Mouse (Mus musculus) CH12.LX (cell line): Measurements from ENCODE around the gene Dgcr2.

Experiments used
- CTCF ChIP-seq, 2 experiments: IDR thresholded peaks in 1 of 2; conservative IDR thresholded peaks in 1 of 2; 2 replicates each; pipeline ENCODE4 v1.5.1; 2011 to 2012; ENCODE audit warnings: low read depth in 2 of 2, low read length in 2 of 2, improper control_type of control experiment in 1 of 2, inconsistent platforms in 1 of 2, mild to moderate bottlenecking in 1 of 2, moderate library complexity in 1 of 2
- HCFC1 ChIP-seq: IDR thresholded peaks from 2 replicates; pipeline ENCODE4 v1.6.1; 2012; ENCODE audit warnings: low read depth, mild to moderate bottlenecking, inconsistent platforms, low read length, improper control_type of control experiment
- MAFK ChIP-seq: IDR thresholded peaks from 2 replicates; pipeline ENCODE4 v1.6.1; 2011; ENCODE audit warnings: low read length, improper control_type of control experiment; ENCODE audit not compliant: insufficient replicate concordance
- MXI1 ChIP-seq: IDR thresholded peaks from 2 replicates; pipeline ENCODE4 v1.6.1; 2011; ENCODE audit warnings: mild to moderate bottlenecking, low read depth, low read length, improper control_type of control experiment
- NELFE ChIP-seq: IDR thresholded peaks from 2 replicates; pipeline ENCODE4 v1.6.1; 2011; ENCODE audit warnings: low read depth, low read length, improper control_type of control experiment
- NRF1 ChIP-seq: IDR thresholded peaks from 2 replicates; pipeline ENCODE4 v1.6.1; 2014; ENCODE audit warnings: low read depth, mild to moderate bottlenecking, inconsistent platforms, low read length, improper control_type of control experiment, moderate library complexity
- POLR2A ChIP-seq: IDR thresholded peaks from 2 replicates; pipeline ENCODE4 v1.6.1; 2011; ENCODE audit warnings: low read depth, mild to moderate bottlenecking, improper control_type of control experiment, low read length
- POLR2AphosphoS2 ChIP-seq: IDR thresholded peaks from 2 replicates; pipeline ENCODE4 v1.6.1; 2011; ENCODE audit warnings: low read depth, low read length, improper control_type of control experiment
- SIN3A ChIP-seq: IDR thresholded peaks from 2 replicates; pipeline ENCODE4 v1.6.1; 2012; ENCODE audit warnings: low read length, improper control_type of control experiment, inconsistent platforms
- ZNF384 ChIP-seq: IDR thresholded peaks from 2 replicates; pipeline ENCODE4 v1.6.1; 2012; ENCODE audit warnings: low read depth, low read length, improper control_type of control experiment, inconsistent platforms

GRCm38 (mm10) chr16:17813173-17813572 lies 85.2 kb downstream of the Dgcr2 start:
- TF ChIP-seq POLR2A, result no peak
- no peak for TF ChIP-seq NELFE
- TF ChIP-seq POLR2AphosphoS2, result no peak
- no peak for TF ChIP-seq SIN3A
- TF ChIP-seq CTCF (conservative IDR thresholded peaks at IDR 0.05 in 1 of 2, IDR thresholded peaks at IDR 0.05 in 1 of 2; ENCODE audit: low read depth in 2 of 2, low read length in 2 of 2), result no peak
- TF ChIP-seq ZNF384, result no peak
- TF ChIP-seq MAFK, result no peak
- no peak for TF ChIP-seq MXI1
- TF ChIP-seq NRF1, result no peak
- TF ChIP-seq HCFC1, result no peak
